Mouse (Mus musculus): ENCODE data around the gene Hoxc6. TPM values are rescaled to one million over a fixed set of nuclear protein-coding genes. Genes with fewer than 3 reads are reported as not detected.

Gene Hoxc6
- total and polyA plus RNA-seq, 3 experiments: 0.42 to 4.5 (median 0.79) TPM

DNA sequence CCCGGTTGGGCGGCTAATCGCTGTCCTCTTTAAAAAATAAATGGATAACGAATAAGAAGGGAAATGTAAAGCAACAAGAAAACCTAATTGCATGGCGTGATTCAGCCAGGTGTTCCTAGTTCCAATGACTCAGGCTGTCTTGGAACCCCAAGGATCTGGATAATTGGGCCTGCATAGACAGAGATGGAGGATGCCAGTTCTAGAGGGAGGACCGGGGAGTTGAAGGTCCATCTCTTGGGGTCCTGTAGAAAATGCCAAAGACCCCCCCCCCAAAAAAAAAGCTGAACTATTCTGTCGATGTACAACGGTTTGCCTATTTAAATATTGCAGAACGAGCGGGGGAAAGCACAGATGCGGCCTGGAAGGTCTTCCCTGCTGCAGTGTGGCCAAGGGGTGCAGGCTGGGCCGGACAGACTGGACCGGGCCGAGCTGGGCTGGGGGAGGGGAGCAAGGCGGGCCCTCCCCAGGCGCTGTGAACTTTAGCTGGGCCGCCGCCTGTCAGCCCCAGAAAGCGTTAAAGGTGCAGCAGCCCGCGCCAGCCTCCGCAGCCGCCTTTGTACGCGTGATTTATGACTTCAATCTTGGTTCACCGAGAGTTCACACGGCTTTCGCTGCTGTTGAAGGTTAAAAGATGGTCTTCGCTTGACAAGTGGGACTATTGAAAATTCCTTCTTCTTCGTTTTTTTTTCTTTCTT is 63.2 kb downstream of the Hoxc6 start:
- H3K4me3 ChIP-seq (replicated peaks in 1 of 3; ENCODE audit: low read depth in 2 of 3, low read length in 2 of 3, poor library complexity in 1 of 3): no peak overlapping the region
- TF ChIP-seq ZMIZ1 (IDR thresholded peaks at IDR 0.05; ENCODE audit: low read depth, low read length) (no peak), SIN3A (IDR thresholded peaks at IDR 0.05; ENCODE audit: low read length) (no peak), RCOR1 (conservative IDR thresholded peaks at IDR 0.05; ENCODE audit: low read depth, low read length) (no peak), CHD1 (IDR thresholded peaks at IDR 0.05; ENCODE audit: low read depth, low read length) (no peak)
- in situ Hi-C loops (cut with MboI; ENCODE audit: low pct_ligation_motif_present, low pct_unique_long_range_greater_than_20kb, low sequenced_read_pairs) (no loop called here), dilution Hi-C loops (cut with MboI; ENCODE audit: extremely low pct_ligation_motif_present, extremely low pct_unique_long_range_greater_than_20kb, low sequenced_read_pairs) (no loop called here)
- no peak overlapping the region for H3K9ac ChIP-seq (ENCODE audit: insufficient read depth, low read depth)
- H3K4me2 ChIP-seq (ENCODE audit: insufficient read depth, low read depth, poor library complexity, severe bottlenecking): no peak overlapping the region
- no peak overlapping the region for H3K27ac ChIP-seq (ENCODE audit: insufficient read depth, low read depth)
- H3K4me1 ChIP-seq (ENCODE audit: control insufficient read depth in 1 of 2, insufficient read depth in 2 of 2): peaks cover 0 to 3% of the 10 kb centered on the region in 2 experiments; a peak in 1 of 4 replicates
- H3K9me3 ChIP-seq (replicated peaks; ENCODE audit: low read length): no peaks in the 10 kb centered on the region
- H3K79me2 ChIP-seq (replicated peaks; ENCODE audit: control insufficient read depth, extremely low read depth, insufficient read depth, poor library complexity, severe bottlenecking): no peaks in the 10 kb centered on the region
- peaks cover 1% of the 10 kb centered on the region for H3K27me3 ChIP-seq (replicated peaks)
- no peaks in the 10 kb centered on the region for H3K36me3 ChIP-seq (replicated peaks in 1 of 2; ENCODE audit: control insufficient read depth in 1 of 2, insufficient read depth in 1 of 2, low read length in 1 of 2)
- DNase-seq (ENCODE audit: extremely low read depth): no peak

Other genes with a start within 250 kb of the Hoxc6 start
- not detected in 2 replicates for gene Hoxc13, start 77.2 kb upstream of the Hoxc6 start, total RNA-seq (2012; rRNA removed)
- not detected in 2 replicates for gene Hoxc13, start 77.2 kb upstream of the Hoxc6 start, total RNA-seq (2014; rRNA removed)
- not detected in 2 replicates for gene Hoxc13, start 77.2 kb upstream of the Hoxc6 start, polyA plus RNA-seq (2012; ENCODE audit: insufficient read length, low read depth)
- not detected in 2 replicates for gene Hoxc12, start 61.5 kb upstream of the Hoxc6 start, total RNA-seq (2012; rRNA removed)
- gene Hoxc12, start 61.5 kb upstream of the Hoxc6 start, total RNA-seq (2014; rRNA removed): not detected in 2 replicates
- gene Hoxc12, start 61.5 kb upstream of the Hoxc6 start, polyA plus RNA-seq (2012; ENCODE audit: insufficient read length, low read depth): not detected in 2 replicates
- gene Hoxc11, start 43.8 kb upstream of the Hoxc6 start, total RNA-seq (2012; rRNA removed): not detected in 2 replicates
- not detected in 2 replicates for gene Hoxc11, start 43.8 kb upstream of the Hoxc6 start, total RNA-seq (2014; rRNA removed)
- not detected in 2 replicates for gene Hoxc11, start 43.8 kb upstream of the Hoxc6 start, polyA plus RNA-seq (2012; ENCODE audit: insufficient read length, low read depth)
- not detected in 2 replicates for gene Hoxc10, start 31.5 kb upstream of the Hoxc6 start, total RNA-seq (2012; rRNA removed)
- not detected in 2 replicates for gene Hoxc10, start 31.5 kb upstream of the Hoxc6 start, total RNA-seq (2014; rRNA removed)
- 0.11 and 0.12 TPM in 2 replicates for gene Hoxc10, start 31.5 kb upstream of the Hoxc6 start, polyA plus RNA-seq (2012; ENCODE audit: insufficient read length, low read depth)
- gene Hoxc5, start 30.8 kb upstream of the Hoxc6 start, total RNA-seq (2012; rRNA removed): not detected in 2 replicates
- 0.15 TPM in 1 of 2 replicates, not detected in the other for gene Hoxc5, start 30.8 kb upstream of the Hoxc6 start, total RNA-seq (2014; rRNA removed)
- 0.16 and 0.22 TPM in 2 replicates for gene Hoxc5, start 30.8 kb upstream of the Hoxc6 start, polyA plus RNA-seq (2012; ENCODE audit: insufficient read length, low read depth)
- not detected in 2 replicates for gene Hoxc9, start 21.8 kb upstream of the Hoxc6 start, total RNA-seq (2012; rRNA removed)
- gene Hoxc9, start 21.8 kb upstream of the Hoxc6 start, total RNA-seq (2014; rRNA removed): 0.12 TPM in 1 of 2 replicates, not detected in the other
- 0.20 and 0.26 TPM in 2 replicates for gene Hoxc9, start 21.8 kb upstream of the Hoxc6 start, polyA plus RNA-seq (2012; ENCODE audit: insufficient read length, low read depth)
- gene Hoxc8, start 7.7 kb upstream of the Hoxc6 start, total RNA-seq (2012; rRNA removed): not detected in 2 replicates
- gene Hoxc8, start 7.7 kb upstream of the Hoxc6 start, total RNA-seq (2014; rRNA removed): not detected in 2 replicates
- gene Hoxc8, start 7.7 kb upstream of the Hoxc6 start, polyA plus RNA-seq (2012; ENCODE audit: insufficient read length, low read depth): not detected in 2 replicates
- gene Hoxc4, start 20.7 kb downstream of the Hoxc6 start, total RNA-seq (2012; rRNA removed): 5.7 and 7.8 TPM in 2 replicates
- gene Hoxc4, start 20.7 kb downstream of the Hoxc6 start, total RNA-seq (2014; rRNA removed): 8.6 and 10.4 TPM in 2 replicates
- 31.7 and 37.0 TPM in 2 replicates for gene Hoxc4, start 20.7 kb downstream of the Hoxc6 start, polyA plus RNA-seq (2012; ENCODE audit: insufficient read length, low read depth)
- 7.3 and 7.8 TPM in 2 replicates for gene Smug1, start 168.8 kb downstream of the Hoxc6 start, total RNA-seq (2012; rRNA removed)
- 9.5 and 9.8 TPM in 2 replicates for gene Smug1, start 168.8 kb downstream of the Hoxc6 start, total RNA-seq (2014; rRNA removed)
- 6.1 and 7.3 TPM in 2 replicates for gene Smug1, start 168.8 kb downstream of the Hoxc6 start, polyA plus RNA-seq (2012; ENCODE audit: insufficient read length, low read depth)
- gene Cbx5, start 241.6 kb downstream of the Hoxc6 start, total RNA-seq (2012; rRNA removed): 94.9 and 99.6 TPM in 2 replicates
- 152 and 171 TPM in 2 replicates for gene Cbx5, start 241.6 kb downstream of the Hoxc6 start, total RNA-seq (2014; rRNA removed)
- gene Cbx5, start 241.6 kb downstream of the Hoxc6 start, polyA plus RNA-seq (2012; ENCODE audit: insufficient read length, low read depth): 128 and 151 TPM in 2 replicates
- 635 and 691 TPM in 2 replicates for gene Hnrnpa1, start 242.2 kb downstream of the Hoxc6 start, total RNA-seq (2012; rRNA removed)
- gene Hnrnpa1, start 242.2 kb downstream of the Hoxc6 start, total RNA-seq (2014; rRNA removed): 757 and 802 TPM in 2 replicates
- gene Hnrnpa1, start 242.2 kb downstream of the Hoxc6 start, polyA plus RNA-seq (2012; ENCODE audit: insufficient read length, low read depth): 1,746 and 1,799 TPM in 2 replicates